Mouse (Mus musculus) frontal cortex, postnatal 10 days (tissue): Measurements from ENCODE around the gene Chd1l.

Source experiments
- DNase-seq, 2 experiments: peaks; one replicate each; pipeline ENCODE4 v3.0.0; 2022; ENCODE audit warnings: low spot score in 2 of 2, mixed read lengths in 1 of 2

The Chd1l gene

DNA sequence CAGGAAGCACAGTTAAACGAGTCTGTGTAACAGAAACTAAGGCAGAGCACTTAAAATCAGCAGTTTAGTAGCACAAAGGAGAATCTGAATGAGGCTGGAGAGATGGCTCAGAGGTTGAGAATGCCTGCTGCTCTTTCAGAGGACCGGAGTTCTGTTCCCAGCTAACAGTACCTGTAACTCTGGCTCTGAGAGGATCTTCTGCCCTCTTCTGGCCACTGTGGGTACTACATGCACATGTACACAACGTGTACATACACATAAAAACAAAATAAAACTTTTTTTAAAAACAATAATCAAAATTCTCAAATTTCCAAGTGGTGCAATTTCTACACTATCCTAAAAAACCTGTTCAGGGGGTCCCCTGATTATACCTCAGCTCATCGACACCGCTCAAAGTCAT is 85.2 kb downstream of the Chd1l start:
- no peak for DNase-seq

DNA sequence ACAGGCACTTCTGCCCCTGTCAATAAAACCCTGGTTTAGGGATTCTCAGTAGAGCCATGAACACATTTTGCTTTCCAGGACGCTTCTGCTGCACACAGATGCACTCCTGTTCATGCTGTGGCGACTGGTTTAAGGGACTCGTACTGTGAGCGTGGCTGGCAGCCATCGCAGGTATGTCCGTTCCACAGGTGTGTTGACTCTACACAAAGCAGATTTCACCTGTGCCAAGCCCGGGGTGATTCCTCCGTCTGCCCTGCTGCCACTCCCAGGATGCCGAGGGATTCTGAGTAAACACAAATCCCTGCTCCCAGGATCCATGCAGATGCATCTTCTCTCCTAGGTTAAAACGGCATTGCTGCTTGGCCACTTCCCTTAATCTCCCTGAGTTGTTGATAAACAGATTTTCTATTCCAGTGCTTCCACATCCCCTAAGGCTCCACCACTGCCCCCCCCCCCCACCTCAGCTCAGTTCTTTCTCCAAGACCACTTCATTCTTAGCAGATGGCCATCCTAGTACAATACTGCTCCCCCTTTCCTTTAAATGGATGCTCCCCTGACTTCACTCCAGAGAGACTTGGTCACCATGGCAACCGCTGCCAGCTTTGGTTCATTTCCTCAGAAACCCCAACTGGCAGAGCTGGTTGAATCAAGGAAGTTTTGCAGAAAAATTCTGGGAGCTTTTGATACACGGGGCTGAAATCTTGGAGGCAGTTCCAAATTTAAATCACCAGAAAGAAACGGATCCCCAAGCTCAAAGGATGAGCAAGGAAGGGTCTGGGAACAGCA is 87.9 kb downstream of the Chd1l start:
- peak; percentile 80 to 84 for DNase-seq

DNA sequence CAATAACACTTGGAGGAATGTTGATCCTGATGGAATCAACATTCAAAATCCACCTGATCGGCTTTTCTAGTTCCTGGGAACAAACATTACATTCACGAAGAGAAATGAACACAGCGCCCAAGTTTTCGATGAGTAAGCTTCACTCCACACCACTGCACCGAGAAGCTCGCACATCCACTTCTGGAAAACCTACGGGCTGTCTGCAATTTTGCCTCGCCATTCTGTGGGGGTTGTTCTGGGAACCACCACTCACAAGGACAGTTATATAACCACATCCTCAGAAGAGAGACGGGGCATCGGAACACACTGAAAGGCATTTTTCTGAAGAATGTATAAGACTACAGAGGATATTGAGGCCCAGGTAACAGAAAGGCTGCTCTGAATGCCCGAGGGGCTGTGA is 90.1 kb downstream of the Chd1l start:
- DNase-seq: no peak

DNA sequence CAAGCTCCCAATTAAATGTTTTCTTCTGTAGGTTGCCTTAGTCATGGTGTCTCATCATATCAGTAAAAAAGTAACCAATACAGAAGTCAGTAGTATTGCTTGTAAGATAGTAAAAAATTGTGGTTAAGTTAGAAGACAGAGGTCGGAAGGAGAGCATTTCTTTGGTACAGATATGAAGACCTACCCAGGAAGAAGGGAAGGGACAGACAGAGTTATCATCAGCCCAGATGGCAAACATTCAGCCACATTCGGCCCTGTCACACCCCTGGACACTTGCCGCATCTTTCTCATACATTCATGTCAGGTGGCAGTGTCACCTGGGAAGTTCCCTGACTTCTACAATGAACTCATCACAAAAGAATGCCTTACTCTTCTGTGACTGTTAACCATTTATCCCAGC is 97.7 kb downstream of the Chd1l start:
- DNase-seq: no peak
